Mouse (Mus musculus): Measurements from ENCODE around the gene Klhl3.
"Not testable (repeated sequence)": the region's sequence is repeated elsewhere in the genome, so short reads cannot be mapped to it uniquely, and the experiment has no call there.

Klhl3 gene

GRCm38 (mm10) chr13:58113061-58113900 is at the start of gene Klhl3:
Gene Klhl3, minus strand, starts transcription at chr13:58113592.
- DNase-seq (ENCODE audit: extremely low read depth, insufficient read length, low spot score), result no peak

DNA sequence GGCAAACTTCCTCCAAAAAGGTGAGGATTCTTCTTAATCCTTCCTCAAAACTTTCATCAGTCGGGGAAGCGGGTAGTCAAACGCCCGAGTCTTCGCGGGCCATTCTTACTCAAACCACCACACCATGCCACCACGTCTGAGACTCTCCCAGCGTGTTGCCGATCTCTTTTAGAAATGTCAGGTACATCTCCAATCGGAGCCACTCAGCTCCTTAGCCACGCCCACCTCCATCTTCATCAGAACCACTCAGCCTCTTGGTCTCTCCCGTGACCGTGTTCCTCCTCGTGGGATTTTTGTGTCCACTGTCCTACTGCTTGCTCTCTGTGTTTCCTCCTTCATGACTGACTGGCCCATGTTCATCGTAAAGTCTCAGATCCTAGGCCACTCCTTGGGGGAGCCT is 47.4 kb upstream of the Klhl3 start:
- DNase-seq (ENCODE audit: extremely low read depth, insufficient read length, low spot score), result no peak

DNA sequence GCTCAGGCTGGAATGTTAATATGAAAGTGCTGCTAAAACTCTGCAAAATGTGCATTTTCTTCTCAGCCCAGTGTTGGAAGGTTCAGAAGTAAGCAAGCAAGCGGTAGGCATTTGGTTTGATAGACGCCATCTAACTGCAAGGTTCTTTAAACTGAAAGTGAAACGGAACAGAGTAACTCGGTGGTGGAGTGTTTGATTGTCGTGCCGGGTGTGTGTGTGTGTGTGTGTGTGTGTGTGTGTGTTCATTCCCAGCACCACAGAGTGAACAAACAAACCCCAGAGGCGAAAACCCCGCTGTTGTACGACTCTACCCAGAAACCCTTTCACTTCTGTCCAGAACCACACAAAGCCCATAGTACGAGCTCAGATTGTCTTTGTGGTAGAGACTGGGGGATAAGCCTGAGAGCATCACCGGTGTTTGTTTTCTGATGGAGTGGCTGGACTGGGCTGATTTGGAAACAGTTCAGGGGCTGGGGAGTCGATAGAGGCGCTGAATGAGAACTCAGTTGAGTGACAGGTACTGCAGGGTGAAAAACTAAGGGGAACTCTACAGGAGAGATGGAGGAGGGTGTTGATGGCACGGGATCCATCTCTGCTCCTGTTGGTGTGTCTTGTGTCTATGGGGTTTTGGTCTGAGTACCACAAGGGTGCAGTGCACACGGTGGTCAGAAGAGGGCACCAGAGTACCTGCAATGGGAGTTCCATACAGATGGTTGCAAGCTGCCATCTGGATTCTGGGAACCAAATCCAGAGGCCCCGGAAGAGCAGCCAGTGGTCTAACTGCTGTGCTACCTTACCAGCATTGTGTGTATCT is 44.9 kb upstream of the Klhl3 start:
- peak; percentile 61 for DNase-seq (ENCODE audit: extremely low read depth, insufficient read length, low spot score)

GRCm38 (mm10) chr13:58157447-58158098 is 44.2 kb upstream of the Klhl3 start, which contains the start of gene Idnk:
Gene Idnk, plus strand, starts transcription at chr13:58157649.
- DNase-seq (ENCODE audit: extremely low read depth, insufficient read length, low spot score), result peak; percentile 90

GRCm38 (mm10) chr13:58157036-58157435 is 43.6 kb upstream of the Klhl3 start:
- DNase-seq (ENCODE audit: extremely low read depth, insufficient read length, low spot score), result no peak

- DNase-seq (ENCODE audit: extremely low read depth, insufficient read length, low spot score), result no peak
Measured at GRCm38 (mm10) chr13:58156031-58156430, 42.6 kb upstream of the Klhl3 start.

GRCm38 (mm10) chr13:58150442-58150841 is 37.0 kb upstream of the Klhl3 start:
- DNase-seq (ENCODE audit: extremely low read depth, insufficient read length, low spot score), result no peak

DNA sequence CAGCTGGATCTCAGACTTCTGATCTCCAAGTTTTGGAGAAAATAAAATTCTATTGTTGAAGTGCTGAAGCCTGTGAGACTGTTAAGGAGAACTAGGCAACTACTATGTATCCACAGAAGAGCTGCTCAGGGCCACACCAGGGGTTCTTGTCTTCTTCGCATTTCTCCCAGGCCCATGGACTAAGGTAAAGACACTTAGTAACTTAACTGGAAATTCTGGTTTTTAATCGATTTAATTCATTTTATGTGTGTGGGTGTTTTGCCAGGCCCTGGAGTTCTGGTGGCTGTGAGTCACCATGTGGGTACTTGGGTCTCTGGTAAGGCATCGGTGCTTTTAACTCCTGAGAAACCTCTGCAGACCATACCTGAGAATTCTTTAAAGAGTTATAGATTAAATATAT is 36.2 kb upstream of the Klhl3 start:
- DNase-seq (ENCODE audit: extremely low read depth, insufficient read length, low spot score), result no peak

DNA sequence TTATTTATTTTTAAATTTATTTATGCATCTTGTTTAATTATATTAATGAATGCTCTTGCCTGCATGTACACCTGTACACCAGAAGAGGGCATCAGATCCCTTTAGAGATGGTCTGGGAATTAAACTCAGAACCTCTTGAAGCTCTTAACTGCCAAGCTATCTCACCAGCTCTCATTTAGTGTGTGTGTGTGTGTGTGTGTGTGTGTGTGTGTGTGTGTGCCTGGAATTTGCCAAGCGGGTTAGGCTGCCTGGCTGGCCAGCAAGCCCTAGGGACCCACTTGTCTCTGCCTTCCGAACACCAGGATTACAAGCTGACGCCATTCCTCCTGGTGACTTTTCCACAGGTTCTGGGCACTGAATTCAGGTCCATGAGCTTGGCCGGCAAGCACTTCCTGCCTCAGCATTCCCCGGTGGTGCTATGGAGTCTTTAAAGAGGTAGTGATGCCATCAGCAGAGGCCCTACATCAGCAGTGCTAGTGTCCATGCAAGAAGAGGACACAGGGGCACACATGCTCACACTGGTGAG is 35.7 kb upstream of the Klhl3 start:
- no peak for DNase-seq (ENCODE audit: extremely low read depth, insufficient read length, low spot score)

DNA sequence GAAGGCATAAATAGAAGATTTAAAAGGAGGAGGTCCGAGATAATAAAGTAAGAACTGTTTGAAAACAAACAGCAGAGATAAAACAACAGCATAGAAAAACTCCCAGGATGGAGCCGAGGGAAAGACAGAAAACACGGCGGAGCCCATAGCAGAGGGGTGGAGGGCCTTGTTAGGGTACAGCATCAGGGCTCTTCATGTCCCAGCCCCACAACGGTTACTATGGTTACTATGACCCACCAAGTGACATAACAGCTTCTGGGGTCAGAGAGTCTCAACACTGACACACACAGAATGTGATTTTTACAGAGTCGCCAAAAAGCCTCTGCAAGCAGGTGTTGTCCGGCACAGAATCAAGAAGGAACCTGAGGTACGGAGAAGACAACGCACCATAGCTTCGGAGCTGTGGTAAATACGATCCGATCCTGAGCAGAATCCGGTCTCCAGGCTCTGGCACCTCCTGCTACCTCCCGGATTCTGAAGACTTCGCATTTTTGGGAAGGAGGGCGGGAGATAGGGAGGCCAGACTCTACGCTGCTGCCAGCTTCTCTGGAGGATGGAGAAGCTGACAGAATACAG is 35.0 kb upstream of the Klhl3 start:
- DNase-seq (ENCODE audit: extremely low read depth, insufficient read length, low spot score), result no peak

GRCm38 (mm10) chr13:58147760-58148159 is 34.4 kb upstream of the Klhl3 start:
- no peak for DNase-seq (ENCODE audit: extremely low read depth, insufficient read length, low spot score)

GRCm38 (mm10) chr13:58146603-58147002 is 33.2 kb upstream of the Klhl3 start:
- not testable (repeated sequence) for DNase-seq (ENCODE audit: extremely low read depth, insufficient read length, low spot score)

DNA sequence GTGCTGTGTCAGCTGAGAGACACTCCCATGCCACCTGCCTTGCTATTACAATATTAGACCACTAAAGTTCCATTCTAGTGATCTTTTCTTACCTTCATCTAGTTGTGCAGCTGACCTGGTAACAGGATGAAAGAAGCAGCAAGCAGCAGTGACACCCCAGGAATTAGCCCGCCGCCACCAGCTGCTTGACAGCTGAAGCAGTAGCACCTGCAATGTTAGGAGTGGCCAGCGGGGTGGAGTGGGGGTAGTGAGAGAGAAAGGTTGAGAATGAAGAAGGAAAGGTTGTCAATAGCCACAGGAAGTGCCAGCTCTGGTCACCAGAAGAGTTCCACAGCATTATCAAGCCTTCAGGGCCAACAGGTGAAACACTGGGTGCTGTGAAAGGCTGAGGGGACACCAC is 18.3 kb upstream of the Klhl3 start:
- DNase-seq (ENCODE audit: extremely low read depth, insufficient read length, low spot score), result no peak

DNA sequence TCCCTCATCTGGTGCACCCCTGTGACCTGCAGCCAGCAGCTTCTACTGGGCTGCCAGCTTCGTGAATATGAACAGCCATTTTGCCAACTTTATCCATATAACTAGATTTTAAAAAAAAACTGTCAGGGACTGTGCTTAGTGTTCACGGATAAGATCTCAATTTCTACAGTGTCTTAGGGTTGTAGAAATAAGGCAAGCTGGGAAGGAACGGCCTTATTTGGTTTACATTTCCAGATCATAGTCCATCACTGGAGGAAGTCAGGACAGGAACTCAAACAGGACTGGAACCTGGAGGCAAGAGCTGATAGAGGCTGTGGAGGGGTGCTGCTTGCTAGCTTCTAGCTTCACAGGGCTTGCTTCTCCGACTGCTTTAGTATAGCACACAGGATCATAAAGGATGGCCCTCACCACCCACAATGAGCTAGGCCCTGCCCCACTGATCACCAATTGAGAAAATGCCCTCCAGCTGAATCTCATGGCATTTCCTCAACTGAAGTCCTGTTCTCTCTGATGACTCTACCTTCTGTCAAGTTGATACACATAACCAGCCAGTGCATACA is 16.4 kb upstream of the Klhl3 start:
- peak; percentile 24 for DNase-seq (ENCODE audit: extremely low read depth, insufficient read length, low spot score)

DNA sequence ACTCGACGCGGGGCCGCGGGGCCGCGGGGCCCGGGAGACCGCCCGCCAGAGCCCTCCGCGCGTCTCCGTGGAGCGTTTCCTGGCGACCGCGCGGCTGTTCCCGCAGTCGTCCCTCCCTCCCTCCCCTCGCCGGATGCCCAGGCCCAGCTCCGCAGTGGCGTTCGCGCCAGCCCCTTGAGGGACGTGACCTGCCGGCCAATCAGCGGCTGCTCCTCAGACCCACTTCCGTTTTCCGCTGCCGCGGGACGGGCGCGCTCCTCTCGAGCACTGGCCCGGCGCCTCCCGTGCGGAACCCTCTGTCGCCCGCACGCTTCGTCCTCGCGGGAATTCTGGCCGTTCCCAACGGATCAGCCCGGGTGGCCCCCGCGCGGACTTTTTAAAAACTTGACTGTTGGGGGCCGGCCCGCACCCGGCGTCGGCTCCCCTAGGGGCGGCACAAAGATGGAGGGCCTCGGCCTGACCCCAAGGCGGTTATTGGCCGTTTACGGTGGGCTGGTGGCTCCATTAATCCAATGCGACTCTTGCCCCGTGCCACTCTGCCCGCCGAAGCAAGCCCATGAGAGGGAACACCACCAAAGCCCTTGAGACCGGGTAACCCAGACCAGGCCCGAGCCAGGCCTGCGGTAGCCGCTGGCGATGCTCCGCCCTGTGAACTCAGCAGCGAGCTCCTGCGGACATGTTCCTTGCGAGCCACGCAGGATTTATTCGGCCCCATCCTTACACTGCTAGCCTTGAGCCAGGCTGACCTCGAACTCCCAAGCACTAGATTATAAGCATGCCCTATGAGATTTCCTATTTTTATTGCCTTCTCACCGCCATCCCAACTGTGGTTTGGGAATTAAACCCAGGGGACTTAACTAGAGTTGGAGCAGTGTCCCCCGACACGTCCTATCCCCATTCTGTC is 15.6 kb upstream of the Klhl3 start:
- peak; percentile 92 for DNase-seq (ENCODE audit: extremely low read depth, insufficient read length, low spot score)

DNA sequence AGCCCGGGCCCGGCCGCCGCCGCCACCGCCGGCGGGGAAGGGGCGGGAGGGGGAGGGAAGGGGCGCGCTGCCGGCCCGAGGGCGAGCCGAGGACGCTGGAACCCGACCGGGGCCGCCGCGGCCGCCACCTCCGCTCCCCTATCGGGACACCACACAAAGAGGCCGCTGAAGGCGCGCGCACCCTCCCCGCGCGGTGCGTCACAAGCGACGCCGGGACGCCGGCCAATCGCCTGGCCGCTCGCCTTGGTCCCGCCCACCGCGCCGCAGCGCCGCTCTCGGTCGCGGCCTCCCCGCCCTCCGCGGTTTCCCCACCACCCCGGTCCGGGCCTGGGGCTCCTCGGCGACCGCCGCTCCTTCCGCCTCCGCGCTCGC is 15.0 kb upstream of the Klhl3 start, which contains the start of gene Hnrnpa0:
TSS of gene Hnrnpa0 (minus strand) at position 161 of the 372 bp plus-strand sequence.
- DNase-seq (ENCODE audit: extremely low read depth, insufficient read length, low spot score), result peak; percentile 84

DNA sequence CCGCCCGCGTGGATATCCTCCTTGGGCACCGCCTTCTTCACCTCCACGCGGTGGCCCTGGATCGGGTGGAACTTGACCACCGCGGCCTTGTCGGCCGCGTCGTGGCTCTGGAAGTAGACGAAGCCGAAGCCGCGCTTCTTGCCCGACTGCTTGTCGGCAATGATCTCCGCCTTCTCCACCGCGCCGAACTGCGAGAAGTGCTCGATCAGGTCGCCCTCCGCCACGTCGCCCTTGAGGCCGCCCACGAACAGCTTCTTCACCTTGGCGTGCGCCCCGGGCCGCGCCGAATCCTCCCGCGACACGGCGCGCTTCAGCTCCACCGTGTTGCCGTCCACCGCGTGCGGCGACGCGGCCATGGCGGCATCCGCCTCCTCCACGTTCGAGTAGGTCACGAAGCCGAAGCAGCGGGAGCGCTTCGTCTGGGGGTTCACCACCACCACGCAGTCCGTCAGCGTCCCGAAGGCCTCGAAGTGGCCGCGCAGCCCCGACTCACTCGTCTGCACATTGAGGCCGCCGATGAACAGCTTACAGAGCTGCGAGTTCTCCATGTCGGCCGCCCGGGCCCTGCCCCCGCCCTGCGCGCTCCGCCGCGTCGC is 14.5 kb upstream of the Klhl3 start:
- peak; percentile 76 for DNase-seq (ENCODE audit: extremely low read depth, insufficient read length, low spot score)

- peak; percentile 26 for DNase-seq (ENCODE audit: extremely low read depth, insufficient read length, low spot score)
Measured at GRCm38 (mm10) chr13:58126862-58127765, 13.7 kb upstream of the Klhl3 start.

Measured in 3134 (cell line).